Mouse (Mus musculus) spleen, adult 18-20 months (tissue): Measurements from ENCODE around the gene Cyp2c65.
"Not testable (repeated sequence)": the region's sequence is repeated elsewhere in the genome, so short reads cannot be mapped to it uniquely, and the experiment has no call there.

Experiments
- DNase-seq, 2 experiments: peaks; one replicate each; pipeline ENCODE4 v3.0.0; 2022; ENCODE audit warnings: mixed read lengths in 2 of 2

Gene Cyp2c65

GRCm38 (mm10) chr19:39060719-39061118 lies at the start of gene Cyp2c65:
Cyp2c65 (plus strand) TSS chr19:39061015.
- DNase-seq: no peak

GRCm38 (mm10) chr19:39057928-39058327 lies 2.9 kb upstream of the Cyp2c65 start:
- DNase-seq: no peak

- not testable (repeated sequence) for DNase-seq
Measured at GRCm38 (mm10) chr19:39098779-39099178, 38.0 kb downstream of the Cyp2c65 start.

- no peak for DNase-seq
Measured at GRCm38 (mm10) chr19:39113644-39114043, 52.8 kb downstream of the Cyp2c65 start, which contains the start of gene Cyp2c66. Cyp2c66 (plus strand) TSS chr19:39113898.
